Mouse (Mus musculus): ENCODE measurements around the gene Ippk.

The Ippk gene

GRCm38 (mm10) chr13:49480551-49480950 is 59.5 kb downstream of the Ippk start:
- DNase-seq (ENCODE audit: low spot score in 2 of 2) = no peak

- no peak for DNase-seq (ENCODE audit: low spot score in 2 of 2)
Observed at GRCm38 (mm10) chr13:49485388-49485787, 64.3 kb downstream of the Ippk start.

- DNase-seq (ENCODE audit: low spot score in 2 of 2) = peak in 1 of 2 experiments; percentile 56
Observed at GRCm38 (mm10) chr13:49492376-49493368, 71.6 kb downstream of the Ippk start, which contains the start of gene Tes3-ps. Gene Tes3-ps (plus strand): TSS chr13:49493318.

GRCm38 (mm10) chr13:49504510-49504909 is 83.5 kb downstream of the Ippk start, which contains the start of gene Ecm2:
Gene Ecm2 (plus strand): TSS chr13:49504810.
- DNase-seq (ENCODE audit: low spot score in 2 of 2) = peak; percentile 40 to 51

- DNase-seq (ENCODE audit: low spot score in 2 of 2) = no peak
Observed at GRCm38 (mm10) chr13:49505776-49506175, 84.7 kb downstream of the Ippk start.

GRCm38 (mm10) chr13:49507176-49507575 is 86.1 kb downstream of the Ippk start:
- peak; percentile 40 to 71 for DNase-seq (ENCODE audit: low spot score in 2 of 2)
